Mouse (Mus musculus): ENCODE measurements around the gene Skint3.
"Not testable (repeated sequence)": the region's sequence is repeated elsewhere in the genome, so short reads cannot be mapped to it uniquely, and the experiment has no call there.

Gene Skint3

DNA sequence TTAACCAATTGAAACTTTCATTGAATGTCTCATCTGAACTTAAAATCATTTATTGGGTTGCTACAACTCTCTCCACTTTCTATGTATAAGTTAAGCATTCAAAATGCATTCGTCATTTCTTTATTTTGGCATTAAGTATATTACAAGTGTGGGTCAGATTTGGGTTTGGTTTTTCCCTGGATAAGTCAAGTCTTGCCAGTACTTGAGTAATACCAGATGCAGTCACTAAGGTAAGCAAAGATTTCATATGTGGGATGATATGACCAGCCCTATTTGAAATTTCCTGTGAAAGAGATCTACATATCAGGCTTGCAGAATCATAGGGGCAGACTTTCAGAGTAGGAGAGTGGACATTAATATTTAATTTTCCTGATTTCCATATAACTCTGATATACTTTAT is at the start of gene Skint3:
TSS of gene Skint3 (plus strand) at position 301 of the 400 bp plus-strand sequence.
- in situ Hi-C loops (cut with MboI; ENCODE audit: unreplicated experiment in 2 of 2), result no loop called here

GRCm38 (mm10) chr4:112243416-112243815 is 11.4 kb downstream of the Skint3 start:
- in situ Hi-C loops (cut with MboI; ENCODE audit: unreplicated experiment in 2 of 2), result no loop called here

DNA sequence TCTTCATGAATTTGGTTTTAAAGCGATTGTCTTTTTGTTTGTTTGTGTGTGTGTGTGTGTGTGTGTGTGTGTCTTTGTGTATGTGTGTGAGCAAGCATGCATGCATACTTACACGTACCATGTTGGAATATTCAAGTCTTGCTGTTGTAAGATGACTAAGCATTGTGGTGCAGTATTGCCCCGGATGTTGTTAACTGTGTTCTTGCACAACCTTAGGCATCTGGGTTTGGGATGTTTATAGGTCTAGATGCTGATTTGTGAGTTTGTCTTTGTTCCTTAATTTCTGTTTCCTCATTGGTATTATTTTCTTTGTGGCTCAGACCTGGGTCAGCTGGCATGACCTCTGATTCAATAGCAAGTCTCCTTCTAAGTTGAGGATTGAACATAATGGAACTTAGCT is 11.9 kb downstream of the Skint3 start:
- in situ Hi-C loops (cut with MboI; ENCODE audit: unreplicated experiment in 2 of 2), result no loop called here

GRCm38 (mm10) chr4:112256022-112256421 is 24.0 kb downstream of the Skint3 start:
- in situ Hi-C loops (cut with MboI; ENCODE audit: unreplicated experiment in 2 of 2), result no loop called here

DNA sequence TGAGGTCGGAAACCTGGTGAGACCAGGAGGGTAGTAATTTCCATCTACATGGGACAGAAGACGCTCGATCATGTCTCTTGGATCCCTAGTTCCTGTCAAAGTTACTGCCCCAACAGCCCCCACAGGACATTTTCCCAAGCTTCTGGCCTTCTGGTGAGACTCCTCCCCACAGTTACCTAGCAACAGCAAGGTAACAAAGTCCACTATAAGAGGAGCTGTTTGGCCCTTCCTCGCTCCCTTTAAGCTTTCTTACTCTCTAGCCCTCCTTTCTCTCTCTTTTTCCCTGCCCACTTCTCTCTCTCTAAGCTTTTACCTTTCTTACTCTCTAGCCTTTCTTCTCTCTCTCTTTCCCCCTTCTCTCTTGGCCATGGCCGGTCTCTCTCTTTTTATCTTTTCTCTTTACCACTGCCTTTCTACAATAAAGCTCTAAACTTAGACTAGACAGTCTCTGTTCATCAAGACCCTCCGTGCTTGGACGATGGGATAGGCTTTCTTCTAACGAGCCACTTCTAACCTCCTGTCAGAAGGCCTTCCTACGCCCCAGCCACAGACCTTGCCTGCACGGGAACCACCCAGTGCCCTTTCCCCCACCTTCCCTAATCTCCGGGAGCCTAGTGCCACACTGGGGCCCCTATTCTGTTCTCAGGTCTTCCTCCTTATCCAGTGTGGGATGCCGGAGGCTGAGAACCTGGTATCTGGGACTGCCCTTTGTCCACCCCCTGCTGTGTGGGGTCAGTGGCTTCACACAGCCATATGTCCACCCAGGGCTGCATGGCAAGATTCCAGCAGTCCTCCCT is 55.3 kb downstream of the Skint3 start:
- in situ Hi-C loops (cut with MboI; ENCODE audit: unreplicated experiment in 2 of 2), result no loop called here

DNA sequence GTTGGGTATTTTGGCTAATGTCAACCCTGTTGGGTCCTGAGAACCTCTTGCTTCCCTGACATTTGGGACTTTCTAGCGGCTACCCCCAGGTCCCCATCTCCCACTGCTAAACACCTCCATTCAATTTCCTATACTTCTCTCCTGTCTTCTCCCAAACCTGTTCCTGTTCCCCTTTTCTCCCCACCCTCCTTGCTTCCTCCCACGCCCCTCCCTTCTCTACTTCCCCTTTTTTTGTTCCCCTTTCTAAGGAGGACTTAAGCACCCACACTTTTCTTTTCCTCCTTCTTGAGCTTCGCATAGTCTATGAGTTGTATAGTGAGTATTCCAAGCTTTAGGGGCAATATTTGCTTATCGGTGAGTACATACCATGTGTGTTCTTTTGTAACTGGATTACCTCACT is 56.4 kb downstream of the Skint3 start:
- in situ Hi-C loops (cut with MboI; ENCODE audit: unreplicated experiment in 2 of 2), result no loop called here

DNA sequence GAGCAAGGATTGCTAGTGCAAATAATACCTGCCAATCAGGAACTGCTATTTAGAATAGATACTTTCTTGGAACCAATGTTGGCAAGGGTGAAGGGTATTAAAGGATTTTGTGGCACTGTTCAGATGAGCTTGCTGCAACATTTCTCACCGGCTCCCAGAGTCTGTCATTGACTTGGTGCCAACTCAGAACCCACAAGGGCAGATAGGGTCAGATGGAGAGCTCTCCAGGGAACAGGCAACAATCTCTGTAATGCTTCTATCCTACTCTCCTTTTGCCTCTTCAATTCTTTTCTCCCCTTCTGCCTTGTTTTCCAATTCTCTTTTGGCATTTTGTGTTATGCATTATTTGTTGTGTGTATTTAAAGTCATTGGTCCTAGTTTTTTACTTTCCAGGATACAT is 70.3 kb downstream of the Skint3 start:
- in situ Hi-C loops (cut with MboI; ENCODE audit: unreplicated experiment in 2 of 2), result no loop called here

DNA sequence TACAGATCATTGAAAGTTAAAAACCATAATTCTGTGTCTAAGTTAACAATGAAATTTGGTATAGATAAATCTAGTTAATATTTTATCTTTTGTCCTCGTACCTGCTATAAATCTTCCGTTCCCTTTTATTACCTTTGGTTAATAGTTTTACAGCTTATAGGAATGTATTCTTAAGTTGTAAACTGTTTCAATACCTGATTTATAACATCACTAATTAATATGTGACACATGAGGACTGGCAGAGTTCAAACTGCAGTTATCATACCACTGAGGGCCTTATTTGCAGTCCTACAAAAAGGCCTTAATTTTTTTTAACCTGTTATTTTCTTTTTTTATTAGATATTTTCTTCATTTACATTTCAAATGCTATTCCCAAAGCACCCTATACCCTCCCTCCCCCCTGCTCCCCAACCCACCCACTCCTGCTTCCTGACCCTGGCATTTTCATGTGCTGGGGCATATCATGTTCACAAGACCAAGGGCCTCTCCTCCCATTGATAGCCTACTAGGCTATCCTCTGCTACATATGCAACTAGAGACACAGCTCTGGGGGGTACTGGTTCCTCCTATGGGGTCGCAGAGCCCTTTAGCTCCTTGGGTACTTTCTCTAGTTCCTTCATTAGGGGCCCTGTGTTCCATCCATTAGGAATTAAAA is 70.9 kb downstream of the Skint3 start:
- in situ Hi-C loops (cut with MboI; ENCODE audit: unreplicated experiment in 2 of 2), result no loop called here

DNA sequence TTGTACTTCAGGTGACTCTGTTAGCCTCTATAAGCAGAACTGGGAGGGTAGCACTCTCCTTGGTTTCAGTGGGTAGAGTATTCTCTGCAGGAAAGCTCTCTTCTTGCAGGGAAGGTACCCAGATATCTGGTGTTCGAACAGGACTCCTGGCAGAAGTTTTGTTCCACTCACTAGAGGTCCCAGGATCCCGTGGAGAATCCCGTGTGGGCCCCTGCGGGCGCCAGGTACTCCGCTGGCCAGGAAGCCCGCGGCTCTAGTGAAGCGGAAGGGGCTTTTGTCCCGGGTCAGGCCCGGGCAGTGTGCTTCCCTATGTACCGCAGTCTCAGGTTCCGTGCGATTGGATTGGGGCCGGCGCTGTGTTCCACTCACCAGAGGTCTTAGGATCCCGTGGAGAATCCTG is 117.1 kb downstream of the Skint3 start:
- in situ Hi-C loops (cut with MboI; ENCODE audit: unreplicated experiment in 2 of 2), result not testable (repeated sequence)

All from v-Abl transformed pro-B cells (cell line).